Mouse (Mus musculus): ENCODE results near the gene Dbh. TPM values are rescaled to one million over a fixed set of nuclear protein-coding genes. Genes with fewer than 3 reads are reported as not detected.

Gene Dbh
- total and polyA plus RNA-seq, 2 experiments from 2014 or later, result 11.2 to 16.5 TPM

DNA sequence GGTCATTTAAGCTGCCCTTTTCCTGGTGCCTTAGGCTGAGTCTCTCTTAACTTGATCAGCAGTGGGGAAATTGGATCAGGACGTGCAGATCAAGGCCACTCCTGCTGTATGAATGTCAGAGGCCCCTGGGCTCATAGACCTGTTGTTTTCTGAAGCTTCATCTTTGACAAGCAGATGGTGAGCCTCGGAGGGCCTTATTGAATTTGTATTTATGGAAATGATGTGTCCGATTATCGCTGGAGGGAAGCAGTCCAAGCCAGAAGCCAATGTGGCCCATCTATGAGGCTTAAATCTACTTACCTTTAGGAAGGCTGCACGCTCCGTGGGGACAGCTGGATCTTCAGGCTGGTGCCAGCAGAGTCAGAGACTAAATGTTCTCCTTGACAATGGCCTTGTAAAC lies 8.4 kb upstream of the Dbh start:
- WGBS, result 51% methylated on average over 6 of the region's 6 CpGs
- DNase-seq (ENCODE audit: low spot score), result no peak
- H3K9ac ChIP-seq (replicated peaks; ENCODE audit: low read length), result no peak overlapping the region
- no peak overlapping the region for H3K4me2 ChIP-seq (ENCODE audit: low read depth, low read length)
- no peak overlapping the region for H3K27ac ChIP-seq
- TF ChIP-seq CTCF (IDR thresholded peaks at IDR 0.05; ENCODE audit: low read depth), result no peak
- no peaks in the 10 kb centered on the region for H3K9me3 ChIP-seq (ENCODE audit: low read length)
- H3K4me1 ChIP-seq (ENCODE audit: insufficient read depth, low read length), result no peaks in the 10 kb centered on the region
- no peak overlapping the region for H3K4me3 ChIP-seq (ENCODE audit: low read length)
- ATAC-seq, result no peak
- H3K36me3 ChIP-seq (ENCODE audit: insufficient read depth, low read length), result no peaks in the 10 kb centered on the region
- no peaks in the 10 kb centered on the region for H3K27me3 ChIP-seq (ENCODE audit: insufficient read depth, low read length)

GRCm38 (mm10) chr2:27161526-27161925 lies 3.5 kb upstream of the Dbh start:
- DNase-seq (ENCODE audit: low spot score) (no peak), ATAC-seq (no peak)

GRCm38 (mm10) chr2:27162656-27163055 lies 2.4 kb upstream of the Dbh start:
- TF ChIP-seq CTCF (IDR thresholded peaks at IDR 0.05; ENCODE audit: low read depth), result no peak
- no peak overlapping the region for H3K9ac ChIP-seq (replicated peaks; ENCODE audit: low read length)
- no peak overlapping the region for H3K27ac ChIP-seq
- H3K27me3 ChIP-seq (ENCODE audit: insufficient read depth, low read length), result no peaks in the 10 kb centered on the region
- ATAC-seq, result 0 out of 2 replicates have a peak, but pooled peaks have one; percentile 35
- H3K4me2 ChIP-seq (ENCODE audit: low read depth, low read length), result no peak overlapping the region
- no peaks in the 10 kb centered on the region for H3K36me3 ChIP-seq (ENCODE audit: insufficient read depth, low read length)
- H3K4me3 ChIP-seq (ENCODE audit: low read length), result no peak overlapping the region
- WGBS, result 44% methylated on average over 11 of the region's 11 CpGs
- peak; percentile 33 for DNase-seq (ENCODE audit: low spot score)
- no peaks in the 10 kb centered on the region for H3K9me3 ChIP-seq (ENCODE audit: low read length)
- H3K4me1 ChIP-seq (ENCODE audit: insufficient read depth, low read length), result peaks cover 5% of the 10 kb centered on the region; the same call in 1 of the 2 replicates

More at GRCm38 (mm10) chr2:27161526-27161925, 3.5 kb upstream of the Dbh start:
- 93% methylated on average over 2 of the region's 2 CpGs for WGBS
- H3K36me3 ChIP-seq (ENCODE audit: insufficient read depth, low read length), result no peaks in the 10 kb centered on the region
- no peaks in the 10 kb centered on the region for H3K27me3 ChIP-seq (ENCODE audit: insufficient read depth, low read length)
- no peak overlapping the region for H3K9ac ChIP-seq (replicated peaks; ENCODE audit: low read length)
- H3K4me3 ChIP-seq (ENCODE audit: low read length), result no peak overlapping the region
- H3K9me3 ChIP-seq (ENCODE audit: low read length), result no peaks in the 10 kb centered on the region
- peaks cover 5% of the 10 kb centered on the region; the same call in 1 of the 2 replicates for H3K4me1 ChIP-seq (ENCODE audit: insufficient read depth, low read length)
- TF ChIP-seq CTCF (IDR thresholded peaks at IDR 0.05; ENCODE audit: low read depth), result no peak
- no peak overlapping the region for H3K27ac ChIP-seq
- no peak overlapping the region for H3K4me2 ChIP-seq (ENCODE audit: low read depth, low read length)

- H3K36me3 ChIP-seq (ENCODE audit: insufficient read depth, low read length), result no peaks in the 10 kb centered on the region
- H3K4me3 ChIP-seq (ENCODE audit: low read length), result no peak overlapping the region
- H3K4me2 ChIP-seq (ENCODE audit: low read depth, low read length), result no peak overlapping the region
- no peak for TF ChIP-seq CTCF (IDR thresholded peaks at IDR 0.05; ENCODE audit: low read depth)
- DNase-seq (ENCODE audit: low spot score) (no peak), ATAC-seq (no peak)
- no peak overlapping the region for H3K9ac ChIP-seq (replicated peaks; ENCODE audit: low read length)
- no peak overlapping the region for H3K27ac ChIP-seq
- H3K9me3 ChIP-seq (ENCODE audit: low read length), result no peaks in the 10 kb centered on the region
- H3K4me1 ChIP-seq (ENCODE audit: insufficient read depth, low read length), result peaks cover 5% of the 10 kb centered on the region; the same call in 1 of the 2 replicates
- no peaks in the 10 kb centered on the region for H3K27me3 ChIP-seq (ENCODE audit: insufficient read depth, low read length)
- WGBS, result 51% methylated on average over 5 of the region's 5 CpGs
Observed at GRCm38 (mm10) chr2:27163851-27164250, 1.2 kb upstream of the Dbh start.

DNA sequence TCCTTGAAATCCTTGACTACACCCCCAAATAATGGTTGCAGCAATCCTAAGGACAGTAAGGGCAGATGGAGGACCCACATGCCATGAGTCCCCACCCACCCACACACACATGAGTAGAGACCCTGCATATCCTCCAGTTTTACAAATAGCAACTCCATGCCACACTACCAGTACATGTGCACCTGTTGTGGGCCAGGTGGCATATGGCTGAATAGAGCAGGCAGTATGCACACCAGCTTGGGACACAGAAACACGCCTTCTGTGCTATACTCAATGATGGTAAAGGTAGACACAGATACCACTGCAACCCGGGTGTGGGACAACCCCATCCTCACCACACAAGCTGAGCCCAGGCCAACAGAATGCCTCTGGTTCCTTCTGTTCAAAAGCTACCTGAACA lies 1.0 kb downstream of the Dbh start:
- Histone ChIP-seq H3K9ac (replicated peaks; ENCODE audit: low read length) (no peak overlapping the region), H3K9me3 (ENCODE audit: low read length) (no peaks in the 10 kb centered on the region), H3K36me3 (ENCODE audit: insufficient read depth, low read length) (no peaks in the 10 kb centered on the region), H3K27ac (no peak overlapping the region), H3K27me3 (ENCODE audit: insufficient read depth, low read length) (no peaks in the 10 kb centered on the region), H3K4me1 (ENCODE audit: insufficient read depth, low read length) (peaks cover 5% of the 10 kb centered on the region; the same call in 1 of the 2 replicates), H3K4me2 (ENCODE audit: low read depth, low read length) (no peak overlapping the region), H3K4me3 (ENCODE audit: low read length) (no peak overlapping the region)
- TF ChIP-seq CTCF (IDR thresholded peaks at IDR 0.05; ENCODE audit: low read depth), result no peak
- 74% methylated on average over 2 of the region's 2 CpGs for WGBS
- DNase-seq (ENCODE audit: low spot score) (no peak), ATAC-seq (no peak)

DNA sequence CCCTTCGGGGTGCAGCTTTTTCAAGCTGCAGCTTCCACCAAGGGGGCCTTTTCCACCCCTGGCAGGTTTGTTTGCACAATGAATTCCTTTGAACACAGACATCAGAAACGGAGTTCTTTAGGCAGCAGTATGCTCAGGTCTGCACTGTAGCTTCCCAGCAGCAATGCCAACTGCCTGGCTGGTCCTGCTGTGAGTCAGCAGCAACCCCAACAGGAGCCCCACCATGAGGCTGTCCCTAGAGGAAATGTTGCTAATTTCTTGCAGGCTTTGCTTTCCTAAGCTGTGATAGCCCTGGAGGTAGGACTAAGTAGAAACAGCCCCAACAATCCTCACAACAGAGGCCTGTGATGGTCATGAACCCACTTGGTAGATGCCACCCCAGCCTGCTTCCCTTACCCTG lies 2.0 kb downstream of the Dbh start:
- H3K36me3 ChIP-seq (ENCODE audit: insufficient read depth, low read length), result no peaks in the 10 kb centered on the region
- H3K27me3 ChIP-seq (ENCODE audit: insufficient read depth, low read length), result no peaks in the 10 kb centered on the region
- DNase-seq (ENCODE audit: low spot score) (no peak), ATAC-seq (no peak)
- no peak overlapping the region for H3K4me3 ChIP-seq (ENCODE audit: low read length)
- TF ChIP-seq CTCF (IDR thresholded peaks at IDR 0.05; ENCODE audit: low read depth), result no peak
- no peak overlapping the region; the same call in 1 of the 2 replicates for H3K27ac ChIP-seq
- no peak overlapping the region for H3K4me2 ChIP-seq (ENCODE audit: low read depth, low read length)
- whole genome bisulfite sequencing, result 37% methylated on average over 2 of the region's 2 CpGs
- H3K9me3 ChIP-seq (ENCODE audit: low read length), result no peaks in the 10 kb centered on the region
- H3K9ac ChIP-seq (replicated peaks; ENCODE audit: low read length), result no peak overlapping the region
- H3K4me1 ChIP-seq (ENCODE audit: insufficient read depth, low read length), result peaks cover 5% of the 10 kb centered on the region; the same call in 1 of the 2 replicates

- Histone ChIP-seq H3K4me1 (ENCODE audit: insufficient read depth, low read length) (no peaks in the 10 kb centered on the region), H3K27me3 (ENCODE audit: insufficient read depth, low read length) (no peaks in the 10 kb centered on the region), H3K9me3 (ENCODE audit: low read length) (no peaks in the 10 kb centered on the region), H3K4me3 (ENCODE audit: low read length) (no peak overlapping the region), H3K4me2 (ENCODE audit: low read depth, low read length) (no peak overlapping the region), H3K36me3 (ENCODE audit: insufficient read depth, low read length) (no peaks in the 10 kb centered on the region), H3K9ac (replicated peaks; ENCODE audit: low read length) (no peak overlapping the region), H3K27ac (no peak overlapping the region)
- no peak for TF ChIP-seq CTCF (IDR thresholded peaks at IDR 0.05; ENCODE audit: low read depth)
- WGBS, result 77% methylated on average over 2 of the region's 2 CpGs
- no peak for DNase-seq (ENCODE audit: low spot score)
- ATAC-seq, result no peak
Observed at GRCm38 (mm10) chr2:27174242-27174641, 9.2 kb downstream of the Dbh start.
